Mouse (Mus musculus) gastrocnemius, postnatal 36 days (tissue): ENCODE data around the gene Apba3. TPM values are rescaled to one million over a fixed set of nuclear protein-coding genes. Genes with fewer than 3 reads are reported as not detected.
"Not testable (repeated sequence)": the region's sequence is repeated elsewhere in the genome, so short reads cannot be mapped to it uniquely, and the experiment has no call there.

ENCODE experiments used
- DNase-seq, 2 experiments: peaks; one replicate each; pipeline ENCODE4 v3.0.0; 2022
- intact Hi-C: fragments of 180-260 bp; cut with DNase I; formaldehyde crosslinking; loops from one replicate; pipeline ENCODE4 v1.15.1; 2025
- long read RNA-seq, 2 experiments: library from polyadenylated mRNA; stranded (forward); transcript quantifications; one replicate each; pipeline ENCODE4 v2.0.0; 2021
- total RNA-seq, 2 experiments: library from RNA; stranded (reverse); gene quantifications; 2 replicates each; pipeline ENCODE4 v1.2.3; 2021

Gene Apba3
- total RNA-seq, result 100 to 1,000 TPM in 1 of 2 experiments, 10 to 100 TPM in 1; 98.5 to 102 TPM
- long read RNA-seq, experiment 1, transcript Apba3-204 (2 exons, 401 nt), result minor isoform, 7 of 78 reads
- long read RNA-seq, experiment 1, transcript Apba3-201 (11 exons, 2,106 nt), result major isoform, 43 of 78 reads
- long read RNA-seq, experiment 1, partial matches to known transcripts, result 12 of 78 reads
- long read RNA-seq, experiment 1, other reads (novel, unspliced or antisense), result 16 of 78 reads
- long read RNA-seq, experiment 2, transcript Apba3-201 (11 exons, 2,106 nt), result major isoform, 54 of 92 reads
- long read RNA-seq, experiment 2, partial matches to known transcripts, result 14 of 92 reads
- long read RNA-seq, experiment 2, other reads (novel, unspliced or antisense), result 20 of 92 reads

DNA sequence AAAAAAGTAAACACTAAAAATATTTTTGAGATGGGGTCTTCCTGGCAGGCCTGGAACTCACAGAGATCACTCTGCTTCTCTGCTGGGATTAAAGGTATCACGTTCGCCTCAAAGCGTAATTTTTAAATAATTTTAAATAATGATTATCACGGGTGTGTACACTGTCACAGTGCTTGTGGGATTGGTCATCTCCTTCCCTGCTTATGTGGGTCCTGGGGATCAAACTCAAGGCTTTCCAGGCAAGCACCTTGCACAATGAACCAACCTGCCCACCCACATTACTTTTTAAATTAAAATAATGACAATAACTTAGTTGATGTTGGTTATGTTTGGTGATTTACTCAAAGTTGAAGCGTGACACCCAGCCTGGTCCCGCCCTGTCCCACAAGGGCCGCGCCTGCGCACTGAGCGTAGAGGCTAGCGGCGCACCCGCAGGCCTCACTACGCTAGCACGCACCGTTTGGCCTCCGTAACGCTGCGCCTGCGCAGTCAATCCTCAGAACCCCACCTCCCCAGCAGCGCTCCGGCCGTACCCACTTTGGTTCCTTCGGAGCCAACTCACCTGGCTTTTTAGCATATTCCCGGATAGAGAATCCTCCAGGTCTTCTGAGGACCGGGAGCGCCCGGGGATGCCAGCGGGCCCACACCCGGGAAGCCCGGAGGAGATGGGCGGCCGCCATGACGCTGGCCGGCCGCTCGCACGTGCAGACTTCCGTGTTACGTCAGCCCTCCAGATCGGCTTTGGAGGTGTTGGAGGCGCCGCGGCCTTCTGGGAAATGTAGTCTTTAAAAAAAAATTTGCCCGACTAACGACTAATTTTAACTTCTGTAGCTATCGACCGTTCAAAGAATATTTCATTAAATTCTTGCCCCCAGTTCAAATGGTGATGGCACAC, at the start of gene Apba3, which contains the start of gene Mrpl54:
Gene Apba3 (plus strand): TSS at position 750 of the 895 bp plus-strand sequence.
Gene Mrpl54 (minus strand): TSS at position 724 of the 895 bp plus-strand sequence.
- DNase-seq, result peak; percentile 95 to 96
- intact Hi-C loops, result no loop called here

DNA sequence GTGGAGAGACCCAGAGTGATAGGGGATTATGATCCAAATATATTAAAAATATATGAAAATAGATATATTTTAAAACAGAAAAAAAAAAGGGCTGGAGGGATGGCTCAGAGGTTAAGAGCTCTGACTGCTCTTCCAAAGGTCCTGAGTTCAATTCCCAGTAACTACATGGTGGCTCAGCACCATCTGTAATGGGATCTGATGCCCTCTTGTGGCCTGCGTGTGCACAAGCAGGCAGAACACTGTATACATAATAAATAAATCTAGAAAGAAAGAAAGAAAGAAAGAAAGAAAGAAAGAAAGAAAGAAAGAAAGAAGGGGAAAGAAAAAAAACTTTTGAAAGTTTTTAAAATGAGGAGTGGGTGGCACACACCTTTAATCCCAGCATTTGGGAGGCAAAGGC, 49.5 kb upstream of the Apba3 start:
- intact Hi-C loops, result loop anchor here (2.0 kb wide), 1 partner anchor 18 kb away; no protein-coding TSS in a partner anchor
- not testable (repeated sequence) for DNase-seq

- intact Hi-C loops, result loop anchor here (2.0 kb wide), 1 partner anchor 19 kb away; no protein-coding TSS in a partner anchor
- peak in 1 of 2 experiments; percentile 55 for DNase-seq
Observed at GRCm38 (mm10) chr10:81217964-81218363, 48.8 kb upstream of the Apba3 start.

- intact Hi-C loops, result no loop called here
- no peak for DNase-seq
Observed at GRCm38 (mm10) chr10:81221402-81222015, 45.3 kb upstream of the Apba3 start.

- DNase-seq, intact Hi-C loops: not testable (repeated sequence)
Observed at GRCm38 (mm10) chr10:81223731-81224130, 43.0 kb upstream of the Apba3 start.

- intact Hi-C loops, result loop anchor here (2.0 kb wide), 1 partner anchor 23 kb away; no protein-coding TSS in a partner anchor
- no peak for DNase-seq
Observed at GRCm38 (mm10) chr10:81229735-81230437, 36.9 kb upstream of the Apba3 start.

GRCm38 (mm10) chr10:81230438-81231332, 36.1 kb upstream of the Apba3 start, which contains the start of gene Atcay:
TSS of gene Atcay (minus strand) at chr10:81230833.
- intact Hi-C loops, result loop anchor here (2.0 kb wide), 1 partner anchor 24 kb away; no protein-coding TSS in a partner anchor
- no peak for DNase-seq

GRCm38 (mm10) chr10:81231436-81231835, 35.3 kb upstream of the Apba3 start:
- no peak for DNase-seq
- intact Hi-C loops, result loop anchor here (2.0 kb wide), 1 partner anchor 25 kb away; no protein-coding TSS in a partner anchor

- peak; percentile 73 to 78 for DNase-seq
- intact Hi-C loops, result no loop called here
Observed at GRCm38 (mm10) chr10:81232580-81233225, 34.1 kb upstream of the Apba3 start, which contains the start of gene Zfr2. TSS of gene Zfr2 (plus strand) at chr10:81233155.

DNA sequence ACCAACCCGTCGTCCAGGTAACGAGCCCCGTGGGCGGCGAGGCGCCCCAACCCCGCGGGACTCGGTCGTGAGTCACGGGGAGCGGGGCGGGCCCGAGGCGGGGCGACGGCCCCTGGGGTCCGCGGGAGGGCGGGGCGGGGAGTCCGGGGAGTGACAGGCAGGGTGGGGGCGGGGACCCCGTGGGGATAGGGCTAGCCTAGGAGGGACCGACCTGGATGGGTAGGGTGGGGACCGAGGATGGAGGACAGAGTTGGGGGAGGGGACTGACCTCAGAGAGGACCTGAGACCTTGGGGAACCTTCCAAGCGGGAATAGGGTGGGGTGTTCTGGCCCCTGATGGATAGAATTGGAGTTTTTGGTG, 33.6 kb upstream of the Apba3 start:
- intact Hi-C loops, result no loop called here
- DNase-seq, result no peak

DNA sequence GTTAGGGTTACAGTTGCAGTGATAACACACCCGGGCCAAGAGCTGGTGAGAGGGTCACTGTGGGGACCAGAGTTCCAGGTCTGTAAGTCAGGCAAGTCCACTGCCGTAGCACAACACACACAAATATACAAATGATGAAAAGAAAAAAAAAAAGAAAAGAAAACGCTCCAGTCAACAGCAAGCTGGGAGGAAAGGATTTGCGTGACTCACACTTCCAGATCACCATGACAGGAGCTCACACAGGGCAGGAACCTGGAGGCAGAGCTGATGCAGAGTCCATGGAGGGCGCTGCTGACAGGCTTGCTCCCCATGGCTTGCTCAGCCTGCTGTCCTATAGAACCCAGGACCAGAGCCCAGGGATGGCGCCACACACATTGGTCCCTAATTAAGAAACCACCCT, 32.6 kb upstream of the Apba3 start:
- no peak for DNase-seq
- intact Hi-C loops, result no loop called here

GRCm38 (mm10) chr10:81236471-81237268, 30.1 kb upstream of the Apba3 start:
- intact Hi-C loops, result no loop called here
- no peak for DNase-seq

DNA sequence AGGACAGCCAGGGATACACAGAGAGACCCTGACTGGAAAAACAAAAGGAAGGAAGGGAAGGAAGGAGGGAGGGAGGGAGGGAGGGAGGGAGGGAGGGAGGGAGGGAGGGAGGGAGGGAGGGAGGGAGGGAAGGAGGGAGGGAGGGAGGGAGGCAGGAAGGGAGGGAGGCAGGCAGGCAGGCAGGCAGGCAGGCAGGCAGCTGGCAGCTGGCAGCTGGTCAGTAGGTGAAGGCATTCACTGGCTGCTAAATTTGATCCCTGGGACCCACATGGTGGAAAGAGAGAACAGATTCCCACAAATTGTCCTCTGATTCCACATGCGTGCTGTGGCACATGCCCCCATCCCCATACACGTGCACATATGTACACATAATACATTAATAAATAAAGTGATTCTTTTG, 28.1 kb upstream of the Apba3 start:
- intact Hi-C loops, result no loop called here
- DNase-seq, result no peak

DNA sequence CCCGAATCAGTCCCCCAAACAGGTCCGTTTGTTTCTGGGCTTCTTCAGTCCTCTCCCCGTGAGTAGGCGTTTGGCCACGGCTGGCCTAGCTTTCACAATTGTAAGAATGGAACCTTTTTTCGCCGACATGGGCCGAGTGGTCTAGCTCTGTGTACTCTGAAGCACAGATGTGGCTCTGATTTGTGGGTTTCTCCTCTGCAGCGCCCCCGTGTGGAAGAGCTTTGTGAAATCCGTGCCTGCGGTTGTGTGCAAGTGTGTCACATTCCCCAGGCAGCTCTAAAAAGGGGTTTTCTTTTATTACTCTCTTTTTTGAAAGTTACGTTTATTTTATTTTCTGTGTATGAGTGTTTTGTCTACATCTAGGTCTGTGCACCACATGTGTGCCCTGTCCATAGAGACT, 25.9 kb upstream of the Apba3 start:
- DNase-seq, result no peak
- intact Hi-C loops, result no loop called here

- intact Hi-C loops, result no loop called here
- DNase-seq, result no peak
Observed at GRCm38 (mm10) chr10:81242021-81242420, 24.7 kb upstream of the Apba3 start.

GRCm38 (mm10) chr10:81244146-81244545, 22.6 kb upstream of the Apba3 start:
- intact Hi-C loops, result no loop called here
- no peak for DNase-seq

- peak; percentile 64 to 75 for DNase-seq
- intact Hi-C loops, result no loop called here
Observed at GRCm38 (mm10) chr10:81244595-81244994, 22.2 kb upstream of the Apba3 start.
